Mouse (Mus musculus) kidney, postnatal 36 days (tissue): ENCODE results near the gene D930048N14Rik.
A peak's percentile ranks its signal among the peaks of the same experiment; 100 is the strongest.
"Not testable (repeated sequence)": the region's sequence is repeated elsewhere in the genome, so short reads cannot be mapped to it uniquely, and the experiment has no call there.

Experiments used
- DNase-seq, 2 experiments: peaks; one replicate each; pipeline ENCODE4 v3.0.0; 2021 to 2022; ENCODE audit warnings: mixed read lengths in 2 of 2

The D930048N14Rik gene

GRCm38 (mm10) chr11:51653736-51654135 is 3.0 kb downstream of the D930048N14Rik start:
- DNase-seq = no peak

GRCm38 (mm10) chr11:51654891-51655290 is 4.1 kb downstream of the D930048N14Rik start:
- DNase-seq = no peak

- DNase-seq = peak; percentile 85 to 94
Measured at GRCm38 (mm10) chr11:51656798-51657521, 6.2 kb downstream of the D930048N14Rik start.

- DNase-seq = peak in 1 of 2 experiments; percentile 65
Measured at GRCm38 (mm10) chr11:51658291-51658690, 7.5 kb downstream of the D930048N14Rik start.

- peak; percentile 88 to 95 for DNase-seq
Measured at GRCm38 (mm10) chr11:51658705-51659104, 8.0 kb downstream of the D930048N14Rik start.

- peak in 1 of 2 experiments; percentile 36 for DNase-seq
Measured at GRCm38 (mm10) chr11:51661867-51662365, 11.2 kb downstream of the D930048N14Rik start.

- DNase-seq = no peak
Measured at GRCm38 (mm10) chr11:51662632-51663031, 11.9 kb downstream of the D930048N14Rik start.

- DNase-seq = not testable (repeated sequence)
Measured at GRCm38 (mm10) chr11:51664747-51665146, 14.0 kb downstream of the D930048N14Rik start.

- peak in 1 of 2 experiments; percentile 42 for DNase-seq
Measured at GRCm38 (mm10) chr11:51670846-51671245, 20.1 kb downstream of the D930048N14Rik start.

- no peak for DNase-seq
Measured at GRCm38 (mm10) chr11:51671376-51671775, 20.6 kb downstream of the D930048N14Rik start.

GRCm38 (mm10) chr11:51673291-51673690 is 22.5 kb downstream of the D930048N14Rik start:
- peak; percentile 51 to 58 for DNase-seq

- DNase-seq = no peak
Measured at GRCm38 (mm10) chr11:51675386-51675785, 24.6 kb downstream of the D930048N14Rik start.

GRCm38 (mm10) chr11:51677737-51678418 is 27.1 kb downstream of the D930048N14Rik start:
- DNase-seq = no peak

- no peak for DNase-seq
Measured at GRCm38 (mm10) chr11:51679466-51679865, 28.7 kb downstream of the D930048N14Rik start.

- DNase-seq = peak; percentile 88 to 96
Measured at GRCm38 (mm10) chr11:51681324-51681975, 30.7 kb downstream of the D930048N14Rik start.

GRCm38 (mm10) chr11:51681976-51682374 is 31.2 kb downstream of the D930048N14Rik start:
- DNase-seq = no peak

GRCm38 (mm10) chr11:51688330-51689328 is 37.9 kb downstream of the D930048N14Rik start, which contains the start of gene 0610009B22Rik:
TSS of gene 0610009B22Rik (minus strand) at chr11:51688874.
- DNase-seq = peak; percentile 99 to 100

GRCm38 (mm10) chr11:51689343-51689742 is 38.6 kb downstream of the D930048N14Rik start:
- peak in 1 of 2 experiments; percentile 21 for DNase-seq

- DNase-seq = not testable (repeated sequence)
Measured at GRCm38 (mm10) chr11:51690597-51690996, 39.8 kb downstream of the D930048N14Rik start.

- no peak for DNase-seq
Measured at GRCm38 (mm10) chr11:51694984-51695383, 44.2 kb downstream of the D930048N14Rik start.

- no peak for DNase-seq
Measured at GRCm38 (mm10) chr11:51702831-51703230, 52.1 kb downstream of the D930048N14Rik start.
